Mouse (Mus musculus) embryo, embryonic 10.5 days (tissue): ENCODE measurements around the gene Hoxd4.

Experiments used
- DNase-seq: peaks from one replicate; pipeline ENCODE4 v3.0.0-alpha.2; 2015; ENCODE audit warnings: low spot score

Hoxd4 gene

GRCm38 (mm10) chr2:74706393-74706960 lies 5.3 kb upstream of the Hoxd4 start:
- no peak for DNase-seq

GRCm38 (mm10) chr2:74707599-74707998 lies 4.1 kb upstream of the Hoxd4 start:
- DNase-seq: no peak

GRCm38 (mm10) chr2:74708676-74709075 lies 3.1 kb upstream of the Hoxd4 start:
- no peak for DNase-seq

GRCm38 (mm10) chr2:74709465-74710419 lies 2.0 kb upstream of the Hoxd4 start:
- no peak for DNase-seq

- no peak for DNase-seq
Observed at GRCm38 (mm10) chr2:74710929-74711543, 693 bp upstream of the Hoxd4 start.

- no peak for DNase-seq
Observed at GRCm38 (mm10) chr2:74713239-74714150, 1.8 kb downstream of the Hoxd4 start.

- no peak for DNase-seq
Observed at GRCm38 (mm10) chr2:74714156-74714789, 2.5 kb downstream of the Hoxd4 start.

GRCm38 (mm10) chr2:74714881-74715280 lies 3.2 kb downstream of the Hoxd4 start:
- no peak for DNase-seq

GRCm38 (mm10) chr2:74715504-74716241 lies 3.9 kb downstream of the Hoxd4 start:
- DNase-seq: peak; percentile 96

- no peak for DNase-seq
Observed at GRCm38 (mm10) chr2:74720384-74720783, 8.7 kb downstream of the Hoxd4 start.

- no peak for DNase-seq
Observed at GRCm38 (mm10) chr2:74720955-74721491, 9.3 kb downstream of the Hoxd4 start.

- peak; percentile 74 for DNase-seq
Observed at GRCm38 (mm10) chr2:74721882-74722281, 10.2 kb downstream of the Hoxd4 start.

GRCm38 (mm10) chr2:74722949-74723348 lies 11.2 kb downstream of the Hoxd4 start:
- no peak for DNase-seq

GRCm38 (mm10) chr2:74724244-74725015 lies 12.7 kb downstream of the Hoxd4 start:
- no peak for DNase-seq

GRCm38 (mm10) chr2:74725171-74725570 lies 13.4 kb downstream of the Hoxd4 start:
- no peak for DNase-seq

- no peak for DNase-seq
Observed at GRCm38 (mm10) chr2:74726551-74726950, 14.8 kb downstream of the Hoxd4 start, which contains the start of gene Gm28230. Gene Gm28230 (plus strand): TSS chr2:74726728.

GRCm38 (mm10) chr2:74726973-74727639 lies 15.4 kb downstream of the Hoxd4 start:
- DNase-seq: no peak

- no peak for DNase-seq
Observed at GRCm38 (mm10) chr2:74727640-74728302, 16.0 kb downstream of the Hoxd4 start.
